Mouse (Mus musculus) ES-Bruce4 (cell line): ENCODE data around the gene Mycbpap. TPM values are rescaled to one million over a fixed set of nuclear protein-coding genes. Genes with fewer than 3 reads are reported as not detected.

Experiments used
- H3K27ac ChIP-seq: 2 replicates; pipeline ENCODE4 v1.5.1; 2012; ENCODE audit warnings: low read length, inconsistent platforms; ENCODE audit not compliant: insufficient read depth
- H3K27me3 ChIP-seq: 2 replicates; pipeline ENCODE4 v1.6.1; 2012; ENCODE audit warnings: mild to moderate bottlenecking, low read length, inconsistent platforms; ENCODE audit not compliant: control insufficient read depth, poor library complexity, insufficient read depth, severe bottlenecking
- H3K36me3 ChIP-seq: 2 replicates; pipeline ENCODE4 v1.6.1; 2012; ENCODE audit warnings: inconsistent platforms, mild to moderate bottlenecking, low read length, moderate library complexity; ENCODE audit not compliant: control insufficient read depth, poor library complexity, insufficient read depth, severe bottlenecking
- H3K4me1 ChIP-seq: one replicate; pipeline ENCODE4 v1.8.1; 2011; ENCODE audit warnings: low read length; ENCODE audit not compliant: control insufficient read depth, insufficient read depth
- H3K4me3 ChIP-seq: 2 replicates; pipeline ENCODE4 v1.5.1; 2011; ENCODE audit warnings: low read depth, mild to moderate bottlenecking, low read length
- H3K9ac ChIP-seq: 2 replicates; pipeline ENCODE4 v1.6.1; 2012; ENCODE audit warnings: low read depth, mild to moderate bottlenecking, inconsistent platforms; ENCODE audit not compliant: poor library complexity, severe bottlenecking
- H3K9me3 ChIP-seq: replicated peaks from 2 replicates; pipeline ENCODE4 v1.6.1; 2012; ENCODE audit warnings: mild to moderate bottlenecking, low read length, inconsistent platforms; ENCODE audit not compliant: control insufficient read depth, poor library complexity, insufficient read depth, severe bottlenecking
- CTCF ChIP-seq: IDR thresholded peaks from one replicate; pipeline ENCODE4 v1.8.1; 2011; ENCODE audit warnings: low read depth, low read length
- EP300 ChIP-seq: IDR thresholded peaks from 2 replicates; pipeline ENCODE4 v1.6.1; 2011; ENCODE audit warnings: low read depth, low read length; ENCODE audit not compliant: insufficient read depth
- POLR2A ChIP-seq: IDR thresholded peaks from one replicate; pipeline ENCODE4 v1.8.1; 2011; ENCODE audit warnings: low read length; ENCODE audit not compliant: insufficient read depth
- polyA plus RNA-seq: library from polyadenylated mRNA; stranded (reverse); fragments of >200 nt; gene quantifications from 2 replicates; pipeline ENCODE4 v1.2.4, GENCODE M21; 2011; ENCODE audit warnings: low read depth; ENCODE audit not compliant: missing spikeins, insufficient read depth, insufficient read length

The Mycbpap gene
- polyA plus RNA-seq, result 1.2 and 1.3 TPM in 2 replicates

GRCm38 (mm10) chr11:94521219-94521843, at the start of gene Mycbpap:
Mycbpap (minus strand) TSS chr11:94521742.
- no peaks in the 10 kb centered on the region for H3K36me3 ChIP-seq
- H3K27ac ChIP-seq, result no peak within 1 kb of the TSS
- no peaks in the 10 kb centered on the region for H3K27me3 ChIP-seq
- no peaks in the 10 kb centered on the region for H3K4me1 ChIP-seq
- peak within 1 kb of the TSS; percentile 81 for H3K4me3 ChIP-seq
- H3K9ac ChIP-seq, result peak within 1 kb of the TSS; percentile 37
- TF ChIP-seq POLR2A, result no peak
- TF ChIP-seq CTCF, result no peak
- TF ChIP-seq EP300, result no peak
- no peaks in the 10 kb centered on the region for H3K9me3 ChIP-seq

- Histone ChIP-seq H3K36me3 (no peaks in the 10 kb centered on the region), H3K27ac (no peak overlapping the region), H3K4me3 (no peak overlapping the region), H3K9ac (no peak overlapping the region), H3K27me3 (no peaks in the 10 kb centered on the region), H3K9me3 (no peaks in the 10 kb centered on the region), H3K4me1 (no peaks in the 10 kb centered on the region)
- TF ChIP-seq EP300, result no peak
- no peak for TF ChIP-seq POLR2A
- no peak for TF ChIP-seq CTCF
These were observed 49.1 kb upstream of the Mycbpap start for GRCm38 (mm10) chr11:94570612-94571011.

GRCm38 (mm10) chr11:94567326-94567725, 45.8 kb upstream of the Mycbpap start:
- Histone ChIP-seq H3K4me1 (no peaks in the 10 kb centered on the region), H3K4me3 (no peak overlapping the region), H3K27me3 (no peaks in the 10 kb centered on the region), H3K27ac (no peak overlapping the region), H3K36me3 (no peaks in the 10 kb centered on the region), H3K9ac (no peak overlapping the region), H3K9me3 (no peaks in the 10 kb centered on the region)
- TF ChIP-seq CTCF, result no peak
- TF ChIP-seq EP300, result no peak
- TF ChIP-seq POLR2A, result no peak

GRCm38 (mm10) chr11:94566534-94566933, 45.0 kb upstream of the Mycbpap start:
- no peak overlapping the region for H3K4me3 ChIP-seq
- no peaks in the 10 kb centered on the region for H3K9me3 ChIP-seq
- H3K4me1 ChIP-seq, result no peaks in the 10 kb centered on the region
- H3K9ac ChIP-seq, result no peak overlapping the region
- no peak for TF ChIP-seq EP300
- no peak for TF ChIP-seq CTCF
- no peak for TF ChIP-seq POLR2A
- H3K27ac ChIP-seq, result no peak overlapping the region
- H3K27me3 ChIP-seq, result no peaks in the 10 kb centered on the region
- no peaks in the 10 kb centered on the region for H3K36me3 ChIP-seq

- no peak for TF ChIP-seq POLR2A
- peak; percentile 47 for TF ChIP-seq CTCF
- Histone ChIP-seq H3K4me1 (no peaks in the 10 kb centered on the region), H3K9me3 (no peaks in the 10 kb centered on the region), H3K27me3 (no peaks in the 10 kb centered on the region), H3K27ac (no peak overlapping the region), H3K4me3 (peak overlapping the region; percentile 42), H3K9ac (peak overlapping the region; percentile 23), H3K36me3 (no peaks in the 10 kb centered on the region)
These were observed 43.6 kb upstream of the Mycbpap start for GRCm38 (mm10) chr11:94565151-94565479.

- Histone ChIP-seq H3K36me3 (no peaks in the 10 kb centered on the region), H3K4me3 (peak within 1 kb of the TSS; percentile 42), H3K27me3 (no peaks in the 10 kb centered on the region), H3K9me3 (no peaks in the 10 kb centered on the region), H3K4me1 (no peaks in the 10 kb centered on the region), H3K9ac (peak within 1 kb of the TSS; percentile 23), H3K27ac (no peak within 1 kb of the TSS)
- TF ChIP-seq EP300, result no peak
- TF ChIP-seq CTCF, result no peak
- no peak for TF ChIP-seq POLR2A
These were observed 43.1 kb upstream of the Mycbpap start, which contains the start of gene Chad for GRCm38 (mm10) chr11:94564437-94565150. Chad (plus strand) TSS chr11:94565047.
